Mouse (Mus musculus) spleen, postnatal 36 days (tissue): ENCODE data around the gene Papss1.

Experiments used
- DNase-seq, 2 experiments: peaks; one replicate each; pipeline ENCODE4 v3.0.0; 2022; ENCODE audit warnings: low spot score in 2 of 2, mixed read lengths in 1 of 2

The Papss1 gene

GRCm38 (mm10) chr3:131631318-131631870 is 66.8 kb downstream of the Papss1 start:
- no peak for DNase-seq

DNA sequence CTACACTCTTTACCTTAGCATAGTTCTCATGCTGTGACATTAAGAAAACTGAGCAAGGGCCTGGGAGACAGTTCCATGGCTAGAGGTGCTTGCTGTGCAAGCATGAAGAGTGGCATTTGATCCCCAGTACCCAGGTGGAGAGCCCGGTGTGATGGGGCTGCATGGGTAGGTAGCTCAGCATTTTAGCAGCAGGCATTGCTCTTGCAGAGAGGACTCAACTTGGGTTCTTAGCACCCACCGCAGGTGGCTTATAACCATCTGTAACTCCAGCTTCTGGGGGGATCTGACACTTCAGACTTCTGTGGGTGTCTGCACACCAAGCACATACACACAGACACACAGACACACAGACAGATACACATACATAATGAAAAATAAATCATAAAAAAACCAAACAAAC is 69.5 kb downstream of the Papss1 start:
- no peak for DNase-seq

DNA sequence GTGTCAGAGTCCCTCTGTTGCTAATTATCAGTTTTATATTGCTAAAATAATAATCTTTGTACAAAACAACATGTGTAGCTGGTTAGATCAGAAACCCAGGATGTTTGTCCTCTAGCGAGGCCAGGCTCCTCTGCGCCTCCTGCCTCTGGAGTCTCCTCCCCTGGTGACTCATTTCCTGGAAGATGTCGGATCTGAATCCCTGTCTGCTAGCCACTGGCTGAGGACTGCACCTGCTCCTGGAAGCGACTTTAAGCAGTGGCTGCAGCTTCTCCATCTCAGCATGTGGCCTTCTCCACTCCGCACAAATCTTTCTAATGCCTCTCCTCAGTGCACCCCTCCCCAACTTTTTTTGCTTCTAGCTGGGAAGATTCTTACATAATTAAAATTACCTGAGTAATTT is 71.6 kb downstream of the Papss1 start:
- DNase-seq: no peak

GRCm38 (mm10) chr3:131637008-131637407 is 72.4 kb downstream of the Papss1 start:
- no peak for DNase-seq

DNA sequence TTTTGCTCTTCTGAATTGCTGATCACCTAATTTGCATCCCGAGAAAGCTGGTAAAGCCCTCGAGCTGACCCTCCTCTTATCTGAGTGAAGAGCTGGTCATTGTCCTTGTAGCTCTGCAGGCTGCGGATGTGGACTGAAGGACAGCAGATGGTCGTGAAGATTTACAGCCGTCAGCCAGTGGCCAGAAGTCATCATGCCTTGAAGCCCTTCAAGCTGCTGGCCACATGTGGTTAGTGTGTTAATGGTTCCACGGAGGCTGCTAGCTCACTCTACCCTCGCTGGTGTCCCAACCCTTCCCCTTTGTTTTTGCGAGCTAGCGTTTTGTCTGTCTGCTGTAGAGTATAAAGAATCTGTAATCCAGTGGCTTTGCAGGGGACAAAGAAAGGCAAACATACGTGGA is 73.1 kb downstream of the Papss1 start:
- no peak for DNase-seq

DNA sequence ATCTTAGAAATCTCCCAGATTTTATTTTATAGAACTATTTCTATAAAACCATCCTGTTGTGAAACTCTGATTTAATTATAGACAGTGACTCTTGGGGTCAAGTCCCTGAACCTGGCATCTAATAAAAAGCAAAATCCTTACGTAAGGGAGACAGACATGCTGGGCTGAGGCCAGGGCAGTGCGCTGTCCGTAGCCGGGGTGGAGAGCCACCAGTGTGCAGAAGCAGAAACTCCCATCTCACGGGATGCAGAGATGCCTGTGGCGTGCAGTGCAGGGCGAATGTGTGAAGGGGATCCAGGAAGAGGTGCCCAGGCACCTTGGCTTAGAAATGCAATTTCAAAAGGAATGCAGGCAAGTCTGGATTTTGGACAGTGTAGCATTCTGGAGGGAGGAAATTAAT is 73.6 kb downstream of the Papss1 start:
- DNase-seq: no peak

DNA sequence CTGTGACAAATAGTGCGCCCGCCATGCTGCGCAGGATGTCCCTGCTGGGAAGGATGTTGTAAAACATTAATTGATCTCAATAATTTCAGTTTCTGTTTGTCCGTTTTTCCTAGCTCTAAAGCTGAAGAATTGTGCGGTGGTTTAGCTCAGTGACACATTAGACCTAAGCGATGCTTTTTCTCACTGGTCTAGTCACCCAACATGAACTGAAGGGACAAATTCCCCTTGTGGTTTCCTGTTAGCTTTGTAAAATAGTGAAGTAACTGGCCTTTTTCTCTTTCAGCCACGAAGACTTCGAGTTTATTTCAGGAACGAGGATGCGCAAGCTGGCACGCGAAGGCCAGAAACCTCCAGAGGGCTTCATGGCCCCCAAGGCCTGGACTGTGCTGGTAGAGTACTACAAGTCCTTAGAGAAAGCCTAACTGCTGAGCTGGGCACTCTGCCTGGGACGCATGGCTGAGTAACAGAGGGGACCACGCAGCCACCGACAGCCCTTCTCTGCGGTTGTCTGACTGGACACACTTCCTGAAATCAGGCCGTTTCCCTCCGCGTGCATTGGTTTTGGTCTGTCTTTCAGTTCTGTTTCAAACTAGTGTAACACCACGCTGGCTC is 78.2 kb downstream of the Papss1 start:
- peak; percentile 13 to 14 for DNase-seq

DNA sequence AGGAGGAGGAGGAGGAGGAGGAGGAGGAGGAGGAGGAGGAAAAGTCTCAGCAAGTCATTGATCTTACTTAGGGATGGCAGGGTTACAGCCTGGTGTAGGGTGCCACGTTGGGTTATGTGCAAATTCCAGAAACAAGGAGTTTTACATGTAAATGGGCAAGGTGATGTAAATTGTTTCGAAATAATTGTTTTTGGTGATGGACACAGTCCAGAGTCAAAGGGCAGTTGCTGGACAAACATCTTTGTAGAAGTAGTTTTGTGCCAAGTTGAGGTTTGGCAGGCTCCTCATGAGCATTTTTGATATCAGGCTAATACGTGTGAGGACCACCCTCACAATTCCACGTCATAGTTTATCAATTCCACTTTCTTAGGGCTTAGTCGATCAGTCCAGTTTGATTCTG is 80.6 kb downstream of the Papss1 start:
- DNase-seq: no peak

GRCm38 (mm10) chr3:131654366-131654765 is 89.8 kb downstream of the Papss1 start:
- DNase-seq: no peak

GRCm38 (mm10) chr3:131656032-131656431 is 91.5 kb downstream of the Papss1 start:
- DNase-seq: no peak

GRCm38 (mm10) chr3:131660126-131660525 is 95.6 kb downstream of the Papss1 start:
- no peak for DNase-seq

- no peak for DNase-seq
Observed at GRCm38 (mm10) chr3:131660629-131661028, 96.1 kb downstream of the Papss1 start.

- DNase-seq: no peak
Observed at GRCm38 (mm10) chr3:131662589-131663148, 98.1 kb downstream of the Papss1 start.

GRCm38 (mm10) chr3:131669910-131670309 is 105.3 kb downstream of the Papss1 start:
- DNase-seq: no peak

- no peak for DNase-seq
Observed at GRCm38 (mm10) chr3:131686106-131686505, 121.5 kb downstream of the Papss1 start.

GRCm38 (mm10) chr3:131689949-131690348 is 125.4 kb downstream of the Papss1 start:
- DNase-seq: no peak

DNA sequence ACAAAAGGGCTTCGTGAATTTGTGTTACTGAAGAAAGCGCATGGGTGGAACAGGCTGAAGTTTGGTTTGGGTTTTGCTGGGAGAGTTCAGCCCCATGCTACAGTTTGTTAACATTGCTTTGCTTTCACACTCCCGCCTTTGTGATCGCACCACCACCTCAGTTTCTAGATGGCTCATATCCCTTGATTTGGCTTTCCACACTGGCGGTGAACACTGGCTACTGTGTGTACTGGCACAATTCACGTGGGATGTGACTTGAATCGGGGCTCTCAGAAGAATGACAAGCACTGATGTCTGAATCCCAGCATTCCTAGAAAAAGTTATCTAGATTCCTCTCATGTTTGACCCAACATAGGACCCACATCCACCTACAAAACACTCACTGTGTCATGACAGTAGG is 126.0 kb downstream of the Papss1 start:
- DNase-seq: no peak

DNA sequence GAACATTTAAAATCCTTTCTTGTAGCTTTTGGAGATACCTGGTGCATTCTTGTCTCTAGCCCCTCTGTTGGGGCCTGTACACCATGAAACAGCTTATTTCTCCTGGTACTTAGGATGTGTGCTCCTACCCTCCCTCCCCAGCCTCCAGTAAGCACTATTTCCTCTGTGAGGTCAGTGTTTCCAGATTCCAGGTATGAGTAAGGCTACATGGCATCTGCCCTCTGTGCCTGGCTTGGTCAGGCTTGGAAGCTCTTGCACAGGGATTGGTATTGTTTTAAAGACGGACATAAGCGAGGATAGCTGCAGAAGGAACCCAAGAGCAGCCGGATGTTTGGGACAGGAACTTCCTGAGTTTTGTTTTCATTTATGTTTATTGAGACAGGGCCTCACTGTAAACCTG is 126.6 kb downstream of the Papss1 start:
- DNase-seq: no peak
